Mouse (Mus musculus): ENCODE data around the gene Vasp. TPM values are rescaled to one million over a fixed set of nuclear protein-coding genes. Genes with fewer than 3 reads are reported as not detected.

The Vasp gene
- polyA plus RNA-seq, 1 experiment from 2014 or later: 69.3 TPM

- ATAC-seq (ENCODE audit: insufficient number of reproducible peaks, insufficient read depth, low FRiP score, low TSS enrichment): no peak
- no peaks in the 10 kb centered on the region for H3K36me3 ChIP-seq
- peaks cover 30% of the 10 kb centered on the region for H3K27me3 ChIP-seq
- 0 out of 2 replicates have a peak overlapping the region, but pooled peaks have one; percentile 80 for H3K4me2 ChIP-seq (replicated peaks)
- H3K27ac ChIP-seq: no peak overlapping the region
- no peak overlapping the region for H3K9ac ChIP-seq
- 70% methylated on average over 2 of the region's 2 CpGs for WGBS
- peaks cover 20% of the 10 kb centered on the region for H3K4me1 ChIP-seq
- no peak overlapping the region for H3K4me3 ChIP-seq
- H3K9me3 ChIP-seq: no peaks in the 10 kb centered on the region
Observed at GRCm38 (mm10) chr7:19213385-19213784, 58.2 kb downstream of the Vasp start.

- Histone ChIP-seq H3K9me3 (no peaks in the 10 kb centered on the region), H3K4me1 (peaks cover 20% of the 10 kb centered on the region), H3K4me3 (peak within 1 kb of the TSS; percentile 46), H3K27ac (no peak within 1 kb of the TSS), H3K9ac (peak within 1 kb of the TSS; percentile 38; the same call in 1 of the 2 replicates), H3K36me3 (no peaks in the 10 kb centered on the region), H3K4me2 (replicated peaks) (peak within 1 kb of the TSS; percentile 80), H3K27me3 (peaks cover 30% of the 10 kb centered on the region)
- 3% methylated on average over 28 of the region's 30 CpGs for WGBS
- ATAC-seq (ENCODE audit: insufficient number of reproducible peaks, insufficient read depth, low FRiP score, low TSS enrichment): 0 out of 2 replicates have a peak, but pooled peaks have one; percentile 65
Observed at GRCm38 (mm10) chr7:19211996-19212755, 59.4 kb downstream of the Vasp start, which contains the start of gene Gpr4. Gene Gpr4 (plus strand): TSS chr7:19212538.

GRCm38 (mm10) chr7:19211041-19211675 is 60.5 kb downstream of the Vasp start:
- Histone ChIP-seq H3K9me3 (no peaks in the 10 kb centered on the region), H3K36me3 (no peaks in the 10 kb centered on the region), H3K4me2 (replicated peaks) (no peak overlapping the region), H3K4me3 (no peak overlapping the region), H3K4me1 (peaks cover 20% of the 10 kb centered on the region), H3K27me3 (peaks cover 30% of the 10 kb centered on the region), H3K27ac (no peak overlapping the region), H3K9ac (no peak overlapping the region)
- no peak for ATAC-seq (ENCODE audit: insufficient number of reproducible peaks, insufficient read depth, low FRiP score, low TSS enrichment)
- 63% methylated on average over 5 of the region's 5 CpGs for WGBS

- H3K36me3 ChIP-seq: peaks cover 3% of the 10 kb centered on the region
- H3K4me2 ChIP-seq (replicated peaks): no peak overlapping the region
- 87% methylated on average over 5 of the region's 5 CpGs for WGBS
- H3K9ac ChIP-seq: no peak overlapping the region
- H3K4me1 ChIP-seq: peaks cover 15% of the 10 kb centered on the region
- H3K4me3 ChIP-seq: no peak overlapping the region
- no peak for ATAC-seq (ENCODE audit: insufficient number of reproducible peaks, insufficient read depth, low FRiP score, low TSS enrichment)
- peaks cover 30% of the 10 kb centered on the region for H3K27me3 ChIP-seq
- H3K9me3 ChIP-seq: no peaks in the 10 kb centered on the region
- H3K27ac ChIP-seq: no peak overlapping the region
Observed at GRCm38 (mm10) chr7:19210010-19210409, 61.6 kb downstream of the Vasp start.

- Histone ChIP-seq H3K4me1 (peaks cover 11% of the 10 kb centered on the region), H3K9ac (no peak overlapping the region), H3K27ac (no peak overlapping the region), H3K36me3 (peaks cover 8% of the 10 kb centered on the region), H3K4me3 (no peak overlapping the region), H3K4me2 (replicated peaks) (no peak overlapping the region), H3K9me3 (no peaks in the 10 kb centered on the region), H3K27me3 (peaks cover 29% of the 10 kb centered on the region)
- 72% methylated on average over 4 of the region's 4 CpGs for WGBS
- no peak for ATAC-seq (ENCODE audit: insufficient number of reproducible peaks, insufficient read depth, low FRiP score, low TSS enrichment)
Observed at GRCm38 (mm10) chr7:19209494-19209893, 62.1 kb downstream of the Vasp start.

- no peak overlapping the region for H3K4me2 ChIP-seq (replicated peaks)
- H3K4me3 ChIP-seq: no peak overlapping the region
- no peak overlapping the region for H3K9ac ChIP-seq
- H3K27ac ChIP-seq: no peak overlapping the region
- H3K36me3 ChIP-seq: peaks cover 11% of the 10 kb centered on the region
- no peaks in the 10 kb centered on the region for H3K9me3 ChIP-seq
- 50% methylated on average over 7 of the region's 7 CpGs for WGBS
- peaks cover 25% of the 10 kb centered on the region for H3K27me3 ChIP-seq
- no peak for ATAC-seq (ENCODE audit: insufficient number of reproducible peaks, insufficient read depth, low FRiP score, low TSS enrichment)
- peaks cover 11% of the 10 kb centered on the region; the same call in 1 of the 2 replicates for H3K4me1 ChIP-seq
Observed at GRCm38 (mm10) chr7:19208944-19209472, 62.6 kb downstream of the Vasp start.

- WGBS: 80% methylated on average over 13 of the region's 13 CpGs
- peaks cover 15% of the 10 kb centered on the region for H3K36me3 ChIP-seq
- no peak overlapping the region for H3K27ac ChIP-seq
Observed at GRCm38 (mm10) chr7:19208201-19208910, 63.3 kb downstream of the Vasp start.

More at GRCm38 (mm10) chr7:19208201-19208910, 63.3 kb downstream of the Vasp start:
- no peak for ATAC-seq (ENCODE audit: insufficient number of reproducible peaks, insufficient read depth, low FRiP score, low TSS enrichment)
- no peak overlapping the region for H3K4me2 ChIP-seq (replicated peaks)
- peaks cover 19% of the 10 kb centered on the region; the same call in 1 of the 2 replicates for H3K27me3 ChIP-seq
- no peak overlapping the region for H3K9ac ChIP-seq
- no peaks in the 10 kb centered on the region for H3K9me3 ChIP-seq
- H3K4me1 ChIP-seq: peaks cover 11% of the 10 kb centered on the region; the same call in 1 of the 2 replicates
- H3K4me3 ChIP-seq: no peak overlapping the region

Other genes with a start within 250 kb of the Vasp start
- 0.13 and 0.18 TPM in 2 replicates for gene Foxa3, start 248.3 kb downstream of the Vasp start, polyA plus RNA-seq (2016; fragmentation: Nextera tagmentation; extraction: Ambion mirVana)
- gene Sympk, start 247.4 kb downstream of the Vasp start, polyA plus RNA-seq (2016; fragmentation: Nextera tagmentation; extraction: Ambion mirVana): 51.8 and 56.5 TPM in 2 replicates
- gene Rsph6a, start 217.1 kb downstream of the Vasp start, polyA plus RNA-seq (2016; fragmentation: Nextera tagmentation; extraction: Ambion mirVana): not detected in 2 replicates
- 18.8 and 23.1 TPM in 2 replicates for gene Dmwd, start 195.6 kb downstream of the Vasp start, polyA plus RNA-seq (2016; fragmentation: Nextera tagmentation; extraction: Ambion mirVana)
- 17.5 and 19.1 TPM in 2 replicates for gene Dmpk, start 188.0 kb downstream of the Vasp start, polyA plus RNA-seq (2016; fragmentation: Nextera tagmentation; extraction: Ambion mirVana)
- gene Six5, start 177.2 kb downstream of the Vasp start, polyA plus RNA-seq (2016; fragmentation: Nextera tagmentation; extraction: Ambion mirVana): 16.6 and 16.9 TPM in 2 replicates
- gene Gm4969, start 153.4 kb downstream of the Vasp start, polyA plus RNA-seq (2016; fragmentation: Nextera tagmentation; extraction: Ambion mirVana): 3.6 and 3.8 TPM in 2 replicates
- 19.8 and 21.6 TPM in 2 replicates for gene Fbxo46, start 152.0 kb downstream of the Vasp start, polyA plus RNA-seq (2016; fragmentation: Nextera tagmentation; extraction: Ambion mirVana)
- 16.7 and 17.4 TPM in 2 replicates for gene Qpctl, start 122.5 kb downstream of the Vasp start, polyA plus RNA-seq (2016; fragmentation: Nextera tagmentation; extraction: Ambion mirVana)
- 149 and 166 TPM in 2 replicates for gene Snrpd2, start 122.1 kb downstream of the Vasp start, polyA plus RNA-seq (2016; fragmentation: Nextera tagmentation; extraction: Ambion mirVana)
- 0.54 and 0.84 TPM in 2 replicates for gene Gipr, start 105.7 kb downstream of the Vasp start, polyA plus RNA-seq (2016; fragmentation: Nextera tagmentation; extraction: Ambion mirVana)
- 4.5 and 4.9 TPM in 2 replicates for gene Eml2, start 95.4 kb downstream of the Vasp start, polyA plus RNA-seq (2016; fragmentation: Nextera tagmentation; extraction: Ambion mirVana)
- 1.4 and 1.7 TPM in 2 replicates for gene Gpr4, start 59.3 kb downstream of the Vasp start, polyA plus RNA-seq (2016; fragmentation: Nextera tagmentation; extraction: Ambion mirVana)
- 38.2 and 40.1 TPM in 2 replicates for gene Opa3, start 43.5 kb downstream of the Vasp start, polyA plus RNA-seq (2016; fragmentation: Nextera tagmentation; extraction: Ambion mirVana)
- 0.18 TPM in 1 of 2 replicates, not detected in the other for gene Ppm1n, start 8.2 kb upstream of the Vasp start, polyA plus RNA-seq (2016; fragmentation: Nextera tagmentation; extraction: Ambion mirVana)
- gene Rtn2, start 10.8 kb upstream of the Vasp start, polyA plus RNA-seq (2016; fragmentation: Nextera tagmentation; extraction: Ambion mirVana): 17.9 and 21.4 TPM in 2 replicates
- 0.05 TPM in 1 of 2 replicates, not detected in the other for gene Fosb, start 38.2 kb upstream of the Vasp start, polyA plus RNA-seq (2016; fragmentation: Nextera tagmentation; extraction: Ambion mirVana)
- 92.3 and 94.5 TPM in 2 replicates for gene Ercc1, start 73.0 kb upstream of the Vasp start, polyA plus RNA-seq (2016; fragmentation: Nextera tagmentation; extraction: Ambion mirVana)
- 27.1 and 28.0 TPM in 2 replicates for gene Cd3eap, start 87.7 kb upstream of the Vasp start, polyA plus RNA-seq (2016; fragmentation: Nextera tagmentation; extraction: Ambion mirVana)
- 7.3 and 8.1 TPM in 2 replicates for gene Ppp1r13l, start 87.9 kb upstream of the Vasp start, polyA plus RNA-seq (2016; fragmentation: Nextera tagmentation; extraction: Ambion mirVana)
- 19.9 and 23.2 TPM in 2 replicates for gene Ercc2, start 110.2 kb upstream of the Vasp start, polyA plus RNA-seq (2016; fragmentation: Nextera tagmentation; extraction: Ambion mirVana)
- gene Klc3, start 132.3 kb upstream of the Vasp start, polyA plus RNA-seq (2016; fragmentation: Nextera tagmentation; extraction: Ambion mirVana): 10.6 and 10.7 TPM in 2 replicates
- gene Ckm, start 133.0 kb upstream of the Vasp start, polyA plus RNA-seq (2016; fragmentation: Nextera tagmentation; extraction: Ambion mirVana): 0.52 TPM in 1 of 2 replicates, not detected in the other
- 16.3 and 17.9 TPM in 2 replicates for gene Mark4, start 187.0 kb upstream of the Vasp start, polyA plus RNA-seq (2016; fragmentation: Nextera tagmentation; extraction: Ambion mirVana)
- 1.0 and 1.8 TPM in 2 replicates for gene Exoc3l2, start 191.5 kb upstream of the Vasp start, polyA plus RNA-seq (2016; fragmentation: Nextera tagmentation; extraction: Ambion mirVana)
- 4.1 and 4.6 TPM in 2 replicates for gene Bloc1s3, start 236.6 kb upstream of the Vasp start, polyA plus RNA-seq (2016; fragmentation: Nextera tagmentation; extraction: Ambion mirVana)
- gene Trappc6a, start 236.6 kb upstream of the Vasp start, polyA plus RNA-seq (2016; fragmentation: Nextera tagmentation; extraction: Ambion mirVana): 61.7 and 63.5 TPM in 2 replicates
- gene Nkpd1, start 246.0 kb upstream of the Vasp start, polyA plus RNA-seq (2016; fragmentation: Nextera tagmentation; extraction: Ambion mirVana): 0.06 TPM in 1 of 2 replicates, not detected in the other